Mouse (Mus musculus) heart, postnatal 10 days (tissue): ENCODE results near the gene Olfr460. TPM values are rescaled to one million over a fixed set of nuclear protein-coding genes. Genes with fewer than 3 reads are reported as not detected.
"Not testable (repeated sequence)": the region's sequence is repeated elsewhere in the genome, so short reads cannot be mapped to it uniquely, and the experiment has no call there.

Experiments used
- DNase-seq, 2 experiments: peaks; one replicate each; pipeline ENCODE4 v3.0.0; 2021
- intact Hi-C: fragments of 180-260 bp; cut with DNase I; formaldehyde crosslinking; loops from one replicate; pipeline ENCODE4 v1.15.1; 2025
- total RNA-seq, 2 experiments: library from RNA; stranded (reverse); gene quantifications; 2 replicates each; pipeline ENCODE4 v1.2.3; 2021

Olfr460 gene
- not detected for total RNA-seq

- intact Hi-C loops, result no loop called here
- DNase-seq, result no peak
Measured at GRCm38 (mm10) chr6:40569187-40569586, at the start of gene Olfr460. Gene Olfr460 (plus strand): TSS chr6:40569487.

- intact Hi-C loops, result no loop called here
- DNase-seq, result no peak
Measured at GRCm38 (mm10) chr6:40544690-40545089, 24.6 kb upstream of the Olfr460 start.

GRCm38 (mm10) chr6:40554950-40555349, 14.3 kb upstream of the Olfr460 start, which contains the start of gene Olfr461:
Gene Olfr461 (minus strand): TSS chr6:40555050.
- no peak for DNase-seq
- intact Hi-C loops, result no loop called here

- no peak for DNase-seq
- intact Hi-C loops, result no loop called here
Measured at GRCm38 (mm10) chr6:40573618-40574017, 4.3 kb downstream of the Olfr460 start.

GRCm38 (mm10) chr6:40576305-40576704, 7.0 kb downstream of the Olfr460 start:
- no peak for DNase-seq
- intact Hi-C loops, result no loop called here

GRCm38 (mm10) chr6:40584336-40584735, 15.0 kb downstream of the Olfr460 start:
- intact Hi-C loops, result no loop called here
- no peak for DNase-seq

- DNase-seq, result no peak
- intact Hi-C loops, result no loop called here
Measured at GRCm38 (mm10) chr6:40585645-40586044, 16.4 kb downstream of the Olfr460 start, which contains the start of gene Clec5a. Gene Clec5a (minus strand): TSS chr6:40585821.

GRCm38 (mm10) chr6:40588346-40588745, 19.1 kb downstream of the Olfr460 start:
- DNase-seq, result no peak
- intact Hi-C loops, result no loop called here

GRCm38 (mm10) chr6:40594804-40595550, 25.7 kb downstream of the Olfr460 start:
- intact Hi-C loops, result no loop called here
- DNase-seq, result no peak

- DNase-seq, intact Hi-C loops: not testable (repeated sequence)
Measured at GRCm38 (mm10) chr6:40598546-40598945, 29.3 kb downstream of the Olfr460 start.

GRCm38 (mm10) chr6:40607431-40607830, 38.1 kb downstream of the Olfr460 start:
- DNase-seq, result peak; percentile 24 to 32
- intact Hi-C loops, result no loop called here

GRCm38 (mm10) chr6:40610244-40610643, 41.0 kb downstream of the Olfr460 start:
- intact Hi-C loops, result no loop called here
- no peak for DNase-seq

- no peak for DNase-seq
- intact Hi-C loops, result no loop called here
Measured at GRCm38 (mm10) chr6:40613260-40613852, 44.1 kb downstream of the Olfr460 start, which contains the start of gene Tas2r138. Gene Tas2r138 (minus strand): TSS chr6:40613310.

- peak; percentile 75 to 82 for DNase-seq
- intact Hi-C loops, result loop anchor here (1.0 kb wide), 1 partner anchor 71 kb away; no protein-coding TSS in a partner anchor
Measured at GRCm38 (mm10) chr6:40617965-40618364, 48.7 kb downstream of the Olfr460 start.

Other genes starting within 250 kb of the Olfr460 start
- gene Agk, start 244.3 kb upstream of the Olfr460 start, total RNA-seq, result 10 to 100 TPM; 21.0 to 22.5 TPM
- 1 to 10 TPM; 3.0 to 4.4 TPM for gene E330009J07Rik, start 133.4 kb upstream of the Olfr460 start, total RNA-seq
- gene Wee2, start 130.4 kb upstream of the Olfr460 start, total RNA-seq, result not detected
- 10 to 100 TPM; 35.6 to 38.0 TPM for gene Ssbp1, start 98.1 kb upstream of the Olfr460 start, total RNA-seq
- gene Tas2r137, start 78.3 kb upstream of the Olfr460 start, total RNA-seq, result not detected
- not detected for gene Tas2r108, start 76.0 kb upstream of the Olfr460 start, total RNA-seq
- not detected for gene Prss37, start 50.0 kb upstream of the Olfr460 start, total RNA-seq
- not detected for gene Olfr461, start 14.4 kb upstream of the Olfr460 start, total RNA-seq
- gene Clec5a, start 16.3 kb downstream of the Olfr460 start, total RNA-seq, result 1 to 10 TPM in 1 of 2 experiments, under 1 TPM in 1; 0.93 to 1.1 TPM
- not detected for gene Tas2r138, start 43.8 kb downstream of the Olfr460 start, total RNA-seq
- 1 to 10 TPM; 1.2 to 1.4 TPM for gene Mgam, start 59.3 kb downstream of the Olfr460 start, total RNA-seq